Comparison of ENCODE assay signal across 8 mouse cellular contexts in the genomic region with DNA sequence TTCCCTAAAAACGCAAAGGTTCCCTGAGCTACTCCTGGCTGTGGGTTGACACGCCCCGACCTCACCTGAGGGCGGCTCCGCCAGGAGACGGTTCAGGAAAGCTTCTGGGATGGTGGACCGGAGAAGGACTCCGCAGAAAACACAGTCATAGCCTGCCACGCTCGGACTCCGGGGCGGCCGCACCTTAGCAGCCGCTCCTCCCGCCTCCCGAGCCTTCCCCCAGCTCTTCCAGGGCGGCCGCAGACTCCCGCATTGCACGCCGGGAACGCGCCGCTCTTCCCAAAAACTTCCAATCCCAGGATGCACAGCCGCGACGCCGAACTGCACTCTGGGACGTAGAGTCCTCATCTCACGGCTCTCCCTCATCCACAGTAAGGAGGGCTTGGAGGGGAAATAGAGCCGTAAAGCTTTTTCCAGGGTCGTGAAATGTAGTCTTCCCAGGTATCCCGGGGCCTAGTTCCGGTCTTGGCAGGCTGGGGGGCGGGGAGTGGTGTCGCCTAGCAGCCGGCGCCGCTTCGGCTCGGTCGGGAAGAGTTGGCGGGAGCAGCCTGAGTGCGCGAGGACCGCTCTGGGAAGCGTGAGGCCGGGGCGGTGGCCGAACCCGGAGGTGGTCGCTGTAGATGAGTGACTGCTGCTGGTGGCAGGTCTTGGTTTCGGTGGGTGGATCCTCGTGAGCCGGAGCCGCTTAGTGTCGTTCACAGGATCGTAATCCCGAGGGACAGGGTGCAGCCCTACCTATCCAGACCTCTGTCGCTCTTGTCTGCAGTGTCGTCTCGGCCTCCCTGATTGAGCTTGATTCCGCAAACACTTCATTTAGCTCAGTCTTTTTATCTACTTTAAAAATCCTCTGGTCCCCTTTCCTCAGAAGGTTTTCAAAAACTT. TPM values are rescaled to one million over a fixed set of nuclear protein-coding genes. Genes with fewer than 3 reads are reported as not detected.
A peak's percentile ranks its signal among the peaks of the same experiment; 100 is the strongest.
DNase-seq lines count a peak whose midpoint lies in the region; ATAC-seq and TF ChIP-seq lines count a peak whose summit lies in the region.

A gene (minus strand): TSS at position 254 of the 882 bp plus-strand sequence.
A gene (plus strand): TSS at position 462 of the 882 bp plus-strand sequence.

- H3K4me1 ChIP-seq in bone marrow, adult 2 months (ENCODE audit: control insufficient read depth, insufficient read depth, low read length): no peaks in the 10 kb centered on the region
- H3K4me1 ChIP-seq in embryonic facial prominence, embryonic 15.5 days: 0 out of 2 replicates have a peak, but pooled peaks cover 6% of the 10 kb centered on the region
- H3K4me1 ChIP-seq in limb, embryonic 14.5 days (ENCODE audit: control insufficient read depth, insufficient read depth, low read length): 0 out of 2 replicates have a peak, but pooled peaks cover 4% of the 10 kb centered on the region
- H3K4me1 ChIP-seq in midbrain, postnatal 0 days (ENCODE audit: insufficient read depth, low read length): no peaks in the 10 kb centered on the region

- no peak for TF ChIP-seq CTCF in bone marrow, adult 2 months (IDR thresholded peaks at IDR 0.05; ENCODE audit: control insufficient read depth, insufficient read depth, low read length)
- TF ChIP-seq CTCF in midbrain, postnatal 0 days (IDR thresholded peaks at IDR 0.05): no peak

- H3K36me3 ChIP-seq in embryonic facial prominence, embryonic 15.5 days: no peaks in the 10 kb centered on the region
- no peaks in the 10 kb centered on the region for H3K36me3 ChIP-seq in limb, embryonic 14.5 days (ENCODE audit: control insufficient read depth, insufficient read depth, low read length)
- no peaks in the 10 kb centered on the region for H3K36me3 ChIP-seq in midbrain, postnatal 0 days (ENCODE audit: insufficient read depth, low read length)

- WGBS in bone marrow, adult 2 months: 1% methylated on average over 63 of the region's 63 CpGs
- under 1% methylated on average over 63 of the region's 63 CpGs for WGBS in embryonic facial prominence, embryonic 15.5 days
- under 1% methylated on average over 55 of the region's 63 CpGs for WGBS in limb, embryonic 14.5 days
- WGBS in midbrain, postnatal 0 days: under 1% methylated on average over 63 of the region's 63 CpGs

- peak within 1 kb of the TSS; percentile 3; the same call in 1 of the 2 replicates for H3K27ac ChIP-seq in bone marrow, adult 2 months (ENCODE audit: control insufficient read depth, insufficient read depth, low read depth, low read length, poor library complexity)
- H3K27ac ChIP-seq in embryonic facial prominence, embryonic 15.5 days (replicated peaks): peak within 1 kb of the TSS; percentile 79
- H3K27ac ChIP-seq in limb, embryonic 14.5 days (replicated peaks; ENCODE audit: low read depth, low read length): peak within 1 kb of the TSS; percentile 73
- peak within 1 kb of the TSS; percentile 68 for H3K27ac ChIP-seq in midbrain, postnatal 0 days (ENCODE audit: low read depth, low read length)

- no peaks in the 10 kb centered on the region for H3K27me3 ChIP-seq in embryonic facial prominence, embryonic 15.5 days
- H3K27me3 ChIP-seq in limb, embryonic 14.5 days (ENCODE audit: control insufficient read depth, insufficient read depth, low read length): no peaks in the 10 kb centered on the region
- H3K27me3 ChIP-seq in midbrain, postnatal 0 days (ENCODE audit: insufficient read depth, low read length): no peaks in the 10 kb centered on the region

- H3K4me2 ChIP-seq in embryonic facial prominence, embryonic 15.5 days (replicated peaks): peak within 1 kb of the TSS; percentile 51
- H3K4me2 ChIP-seq in limb, embryonic 14.5 days (replicated peaks; ENCODE audit: low read depth, low read length, severe bottlenecking): peak within 1 kb of the TSS; percentile 82
- peak within 1 kb of the TSS; percentile 88 for H3K4me2 ChIP-seq in midbrain, postnatal 0 days (ENCODE audit: low read depth, low read length, poor library complexity, severe bottlenecking)

- peak within 1 kb of the TSS; percentile 80 for H3K4me3 ChIP-seq in bone marrow, adult 2 months (replicated peaks; ENCODE audit: control insufficient read depth, low read depth, low read length)
- H3K4me3 ChIP-seq in embryonic facial prominence, embryonic 15.5 days (replicated peaks): peak within 1 kb of the TSS; percentile 74
- peak within 1 kb of the TSS; percentile 86 for H3K4me3 ChIP-seq in limb, embryonic 14.5 days (replicated peaks; ENCODE audit: low read length)
- H3K4me3 ChIP-seq in midbrain, postnatal 0 days (ENCODE audit: low read depth, low read length): peak within 1 kb of the TSS; percentile 88

- H3K9ac ChIP-seq in embryonic facial prominence, embryonic 15.5 days: peak within 1 kb of the TSS; percentile 72
- H3K9ac ChIP-seq in limb, embryonic 14.5 days (ENCODE audit: low read depth, low read length, severe bottlenecking): peak within 1 kb of the TSS; percentile 86
- peak within 1 kb of the TSS; percentile 73 for H3K9ac ChIP-seq in midbrain, postnatal 0 days (replicated peaks; ENCODE audit: low read length, poor library complexity, severe bottlenecking)

- no peaks in the 10 kb centered on the region for H3K9me3 ChIP-seq in embryonic facial prominence, embryonic 15.5 days (replicated peaks)
- H3K9me3 ChIP-seq in limb, embryonic 14.5 days (ENCODE audit: control insufficient read depth, low read length): no peaks in the 10 kb centered on the region
- H3K9me3 ChIP-seq in midbrain, postnatal 0 days (ENCODE audit: low read length): no peaks in the 10 kb centered on the region

- DNase-seq in 3T3-L1 (ENCODE audit: low read depth, low spot score): peak; percentile 99
- peak; percentile 98 for DNase-seq in heart, adult 8-10 months (ENCODE audit: low spot score)
- DNase-seq in kidney, adult 9 months: peak; percentile 98
- peak; percentile 99 for DNase-seq in limb, embryonic 14.5 days (ENCODE audit: low spot score)
- peak; percentile 99 for DNase-seq in midbrain, postnatal 0 days (ENCODE audit: low spot score)
- DNase-seq in spleen, postnatal 14 days (ENCODE audit: low spot score in 2 of 2): peak; percentile 57 to 62

- TF ChIP-seq POLR2A in bone marrow, adult 2 months (IDR thresholded peaks at IDR 0.05; ENCODE audit: borderline replicate concordance, control insufficient read depth, low read depth, low read length): no peak; the same call in 1 of the 2 replicates
- peak; percentile 92; the same call in 1 of the 2 replicates for TF ChIP-seq POLR2A in limb, embryonic 14.5 days (IDR thresholded peaks at IDR 0.05; ENCODE audit: borderline replicate concordance, extremely low read depth, insufficient read depth, insufficient read length)

- peak; percentile 99 for ATAC-seq in embryonic facial prominence, embryonic 15.5 days (ENCODE audit: insufficient number of reproducible peaks, low FRiP score, low TSS enrichment, low read depth)
- ATAC-seq in limb, embryonic 14.5 days (ENCODE audit: low FRiP score, low read depth): peak; percentile 99
- peak; percentile 99 for ATAC-seq in midbrain, postnatal 0 days (ENCODE audit: low FRiP score)

RNA-seq across cellular contexts. Expression of the first gene that starts in this region (rescaled TPM):
- polyA plus RNA-seq in bone marrow, adult 2 months (2011; ENCODE audit: insufficient read depth, insufficient read length, low replicate concordance, missing spikeins): 0.92 and 1.4 TPM in 2 replicates
- polyA plus RNA-seq in embryonic facial prominence, embryonic 15.5 days (2015; fragmentation: Nextera tagmentation; extraction: Ambion mirVana): 18.5 and 19.2 TPM in 2 replicates
- 10 to 100 TPM; 14.2 to 16.5 (median 15.3) TPM for total RNA-seq in heart, adult 8-10 months (2022)
- 16.2 and 19.0 TPM in 2 replicates for polyA plus RNA-seq in limb, embryonic 14.5 days (2012; rRNA removed)
- polyA plus RNA-seq in limb, embryonic 14.5 days (2014; fragmentation: Nextera tagmentation; extraction: Ambion mirVana): 23.5 TPM in 2 replicates
- 20.1 and 30.8 TPM in 2 replicates for total RNA-seq in midbrain, postnatal 0 days (2014; rRNA removed)
- 5.6 and 6.2 TPM in 2 replicates for polyA plus RNA-seq in midbrain, postnatal 0 days (2015; fragmentation: Nextera tagmentation; extraction: Ambion mirVana)

RNA-seq across cellular contexts. Expression of the second gene that starts in this region (rescaled TPM):
- polyA plus RNA-seq in bone marrow, adult 2 months (2011; ENCODE audit: insufficient read depth, insufficient read length, low replicate concordance, missing spikeins): 47.0 and 71.3 TPM in 2 replicates
- 5.4 and 5.5 TPM in 2 replicates for polyA plus RNA-seq in embryonic facial prominence, embryonic 15.5 days (2015; fragmentation: Nextera tagmentation; extraction: Ambion mirVana)
- 1 to 10 TPM; 3.9 to 5.8 (median 4.3) TPM for total RNA-seq in heart, adult 8-10 months (2022)
- polyA plus RNA-seq in limb, embryonic 14.5 days (2012; rRNA removed): 3.0 and 4.6 TPM in 2 replicates
- 4.0 and 6.1 TPM in 2 replicates for polyA plus RNA-seq in limb, embryonic 14.5 days (2014; fragmentation: Nextera tagmentation; extraction: Ambion mirVana)
- 3.9 and 5.3 TPM in 2 replicates for total RNA-seq in midbrain, postnatal 0 days (2014; rRNA removed)
- 4.7 and 5.1 TPM in 2 replicates for polyA plus RNA-seq in midbrain, postnatal 0 days (2015; fragmentation: Nextera tagmentation; extraction: Ambion mirVana)

Comparison
In these comparisons a context has a peak if more than half of its experiments do, and no peak if none do; other contexts are left out.
1. Peak in every context shown above with its lines: DNase-seq, ATAC-seq, H3K4me3 ChIP-seq and H3K27ac ChIP-seq.
2. H3K27ac ChIP-seq: peak in every context shown above with its lines; median percentile 79 in embryonic facial prominence, embryonic 15.5 days; 73 in limb, embryonic 14.5 days; 68 in midbrain, postnatal 0 days; 3 in bone marrow, adult 2 months.